Mouse (Mus musculus): ENCODE data around the gene Ovca2. TPM values are rescaled to one million over a fixed set of nuclear protein-coding genes. Genes with fewer than 3 reads are reported as not detected.
"Not testable (repeated sequence)": the region's sequence is repeated elsewhere in the genome, so short reads cannot be mapped to it uniquely, and the experiment has no call there.

Gene Ovca2
- polyA plus RNA-seq, 1 experiment from 2014 or later, result 14.4 TPM

DNA sequence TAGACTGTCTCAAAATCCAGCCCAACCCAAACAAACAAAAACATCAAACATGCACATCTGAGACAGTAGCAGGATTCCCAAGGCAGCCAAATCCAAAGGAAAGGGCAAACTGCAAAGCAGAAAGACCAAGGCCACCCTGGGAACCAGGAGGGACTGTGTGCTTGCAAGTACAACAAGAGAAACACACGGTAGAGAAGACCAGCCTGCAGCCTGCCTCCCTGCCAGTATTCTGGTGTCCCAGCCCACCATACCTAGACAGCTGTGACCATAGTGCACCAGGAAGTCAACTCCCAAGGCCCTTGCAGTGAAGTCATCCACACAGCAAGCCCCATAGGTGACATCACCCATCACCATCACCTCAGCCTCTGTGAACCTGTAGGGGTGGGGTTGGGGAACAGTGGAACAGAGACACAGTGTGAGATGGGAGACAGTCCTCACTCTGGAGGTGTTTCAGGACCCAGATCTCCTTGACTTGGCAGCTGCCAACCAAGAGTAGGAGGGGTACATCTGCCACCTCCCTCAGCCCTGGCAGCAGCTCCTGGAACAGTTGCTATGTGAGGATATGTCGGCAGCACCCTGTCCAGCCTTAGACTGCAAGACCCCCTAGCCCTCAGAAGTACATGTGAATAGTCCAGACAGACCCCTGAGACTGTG is 5.4 kb upstream of the Ovca2 start:
- H3K4me3 ChIP-seq, result no peak overlapping the region
- H3K36me3 ChIP-seq, result peaks cover 23% of the 10 kb centered on the region; the same call in 1 of the 2 replicates
- ATAC-seq (replicated peaks; ENCODE audit: insufficient number of reproducible peaks, insufficient read depth, low FRiP score, low read depth), result no peak
- no peak overlapping the region for H3K4me2 ChIP-seq
- H3K27ac ChIP-seq, result no peak overlapping the region
- H3K4me1 ChIP-seq (replicated peaks), result peaks cover 13% of the 10 kb centered on the region
- no peaks in the 10 kb centered on the region for H3K27me3 ChIP-seq
- H3K9me3 ChIP-seq (replicated peaks), result no peaks in the 10 kb centered on the region
- WGBS, result 59% methylated on average over 2 of the region's 2 CpGs
- H3K9ac ChIP-seq, result no peak overlapping the region

DNA sequence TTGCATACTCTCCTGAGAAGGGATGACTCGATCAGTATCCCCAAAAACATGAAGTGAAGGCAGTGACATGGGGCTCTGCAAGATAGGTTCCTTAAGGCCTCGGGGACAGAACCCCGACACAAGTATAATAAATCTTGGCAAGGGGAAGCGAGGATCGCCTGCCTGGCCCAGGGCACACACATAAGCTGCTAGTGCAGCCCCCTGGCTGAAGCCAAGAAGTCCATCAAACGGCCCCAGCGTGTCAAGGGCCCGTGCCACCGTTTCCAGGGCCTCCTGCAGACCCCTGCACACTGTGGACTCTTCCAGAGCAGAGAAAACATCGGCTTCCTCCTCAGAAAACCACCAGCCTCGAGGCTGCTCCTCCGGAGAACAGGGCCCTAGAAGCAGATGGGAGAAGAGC is 624 bp downstream of the Ovca2 start:
- H3K4me1 ChIP-seq (replicated peaks), result peaks cover 33% of the 10 kb centered on the region
- H3K9me3 ChIP-seq (replicated peaks), result no peaks in the 10 kb centered on the region
- H3K27me3 ChIP-seq, result peaks cover 6% of the 10 kb centered on the region
- H3K4me3 ChIP-seq, result peak overlapping the region; percentile 81
- H3K27ac ChIP-seq, result peak overlapping the region; percentile 77
- H3K4me2 ChIP-seq, result peak overlapping the region; percentile 70
- no peak for ATAC-seq (replicated peaks; ENCODE audit: insufficient number of reproducible peaks, insufficient read depth, low FRiP score, low read depth)
- peaks cover 24% of the 10 kb centered on the region; the same call in 1 of the 2 replicates for H3K36me3 ChIP-seq
- H3K9ac ChIP-seq, result peak overlapping the region; percentile 80
- WGBS, result 39% methylated on average over 12 of the region's 12 CpGs

DNA sequence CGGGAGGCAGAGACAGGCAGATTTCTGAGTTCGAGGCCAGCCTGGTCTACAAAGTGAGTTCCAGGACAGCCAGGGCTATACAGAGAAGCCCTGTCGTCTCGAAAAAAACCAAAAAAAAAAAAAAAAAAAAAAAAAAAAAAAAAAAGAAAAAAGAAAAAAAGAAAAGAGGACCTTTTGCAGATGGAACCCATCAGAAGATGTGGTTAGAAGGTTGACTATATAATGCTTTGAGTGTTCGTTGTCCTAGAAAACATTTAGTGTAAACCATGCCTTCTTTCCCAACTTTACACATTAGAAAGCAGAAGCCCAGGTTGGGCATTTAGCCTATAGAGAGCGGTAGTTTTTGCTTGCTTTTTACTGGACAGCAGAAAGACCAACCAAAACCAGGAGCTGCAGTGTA is 4.1 kb downstream of the Ovca2 start:
- H3K4me2 ChIP-seq; ATAC-seq (replicated peaks; ENCODE audit: insufficient number of reproducible peaks, insufficient read depth, low FRiP score, low read depth): not testable (repeated sequence)
- H3K4me1 ChIP-seq (replicated peaks), result peaks cover 62% of the 10 kb centered on the region

DNA sequence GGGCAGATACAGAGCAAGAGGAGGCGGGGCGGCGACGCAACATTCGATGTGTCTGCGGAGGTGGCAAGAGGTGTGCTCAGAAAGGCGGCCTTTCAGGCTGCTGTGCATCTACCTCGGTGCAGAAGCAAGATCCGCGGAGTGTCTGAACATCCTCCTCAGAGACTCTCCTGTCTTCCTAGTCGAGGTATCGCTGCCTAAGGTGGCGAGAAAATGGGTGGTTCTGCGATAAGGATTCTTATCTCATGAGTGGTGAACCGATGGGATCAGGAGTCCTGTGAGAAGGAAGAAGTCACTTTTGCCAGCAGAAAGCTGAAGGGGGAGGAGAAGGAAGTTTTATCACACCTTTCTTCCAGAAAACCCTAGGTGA is 4.9 kb downstream of the Ovca2 start:
- no peak overlapping the region for H3K9ac ChIP-seq
- peaks cover 46% of the 10 kb centered on the region for H3K27me3 ChIP-seq
- WGBS, result 1% methylated on average over 15 of the region's 15 CpGs

More for the DNA sequence above, 4.1 kb downstream of the Ovca2 start:
- H3K36me3 ChIP-seq; H3K27ac ChIP-seq; H3K9me3 ChIP-seq (replicated peaks); H3K4me3 ChIP-seq; H3K9ac ChIP-seq: not testable (repeated sequence)
- peaks cover 39% of the 10 kb centered on the region for H3K27me3 ChIP-seq
- 76% methylated on average over 6 of the region's 6 CpGs for WGBS

DNA sequence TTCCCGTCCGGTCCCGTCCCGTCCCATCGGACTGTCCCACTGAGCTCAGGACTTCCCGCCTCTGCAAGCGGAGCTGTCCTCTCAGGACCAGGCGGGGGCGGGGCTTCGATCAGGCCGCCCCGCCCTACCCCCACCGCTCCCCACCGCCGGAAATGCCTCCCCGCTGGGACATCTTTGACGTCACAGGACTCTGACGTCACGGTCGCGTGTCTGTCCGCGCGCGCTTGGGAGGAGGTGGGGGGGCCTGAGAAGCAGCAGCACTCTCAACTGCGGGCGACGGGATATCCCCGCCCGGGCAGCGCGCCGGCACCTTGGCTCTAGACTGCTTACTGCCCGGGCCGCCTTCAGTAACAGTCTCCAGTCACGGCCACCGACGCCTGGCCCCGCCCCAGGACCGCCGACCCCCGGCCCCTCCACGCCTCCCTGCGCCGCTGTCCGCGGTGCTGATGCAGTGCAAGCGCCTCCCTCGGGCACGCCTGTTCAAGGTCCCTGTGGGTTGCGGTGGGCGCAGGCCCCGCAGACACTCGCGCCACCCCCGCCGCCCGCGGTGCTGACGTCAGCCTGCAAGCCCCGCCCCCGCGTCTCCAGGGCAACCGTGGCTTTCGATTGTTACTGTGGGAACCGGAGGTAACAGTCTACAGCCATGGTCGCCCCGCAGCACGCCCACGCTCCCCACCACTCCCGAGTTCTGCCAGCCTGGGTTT is 5.4 kb downstream of the Ovca2 start:
- ATAC-seq (replicated peaks; ENCODE audit: insufficient number of reproducible peaks, insufficient read depth, low FRiP score, low read depth), result peak; percentile 58
- Histone ChIP-seq H3K4me1 (replicated peaks) (peaks cover 63% of the 10 kb centered on the region), H3K9ac (peak overlapping the region; percentile 22; the same call in 1 of the 2 replicates), H3K27me3 (peaks cover 51% of the 10 kb centered on the region), H3K9me3 (replicated peaks) (no peaks in the 10 kb centered on the region), H3K4me2 (peak overlapping the region; percentile 96), H3K27ac (no peak overlapping the region), H3K4me3 (peak overlapping the region; percentile 71), H3K36me3 (peaks cover 9% of the 10 kb centered on the region; the same call in 1 of the 2 replicates)
- under 1% methylated on average over 71 of the region's 71 CpGs for WGBS

More for the DNA sequence above, 4.9 kb downstream of the Ovca2 start:
- no peaks in the 10 kb centered on the region for H3K9me3 ChIP-seq (replicated peaks)
- ATAC-seq (replicated peaks; ENCODE audit: insufficient number of reproducible peaks, insufficient read depth, low FRiP score, low read depth), result no peak
- no peak overlapping the region for H3K27ac ChIP-seq
- H3K4me3 ChIP-seq, result peak overlapping the region; percentile 71
- peak overlapping the region; percentile 96 for H3K4me2 ChIP-seq
- H3K36me3 ChIP-seq, result peaks cover 9% of the 10 kb centered on the region; the same call in 1 of the 2 replicates
- peaks cover 61% of the 10 kb centered on the region for H3K4me1 ChIP-seq (replicated peaks)

DNA sequence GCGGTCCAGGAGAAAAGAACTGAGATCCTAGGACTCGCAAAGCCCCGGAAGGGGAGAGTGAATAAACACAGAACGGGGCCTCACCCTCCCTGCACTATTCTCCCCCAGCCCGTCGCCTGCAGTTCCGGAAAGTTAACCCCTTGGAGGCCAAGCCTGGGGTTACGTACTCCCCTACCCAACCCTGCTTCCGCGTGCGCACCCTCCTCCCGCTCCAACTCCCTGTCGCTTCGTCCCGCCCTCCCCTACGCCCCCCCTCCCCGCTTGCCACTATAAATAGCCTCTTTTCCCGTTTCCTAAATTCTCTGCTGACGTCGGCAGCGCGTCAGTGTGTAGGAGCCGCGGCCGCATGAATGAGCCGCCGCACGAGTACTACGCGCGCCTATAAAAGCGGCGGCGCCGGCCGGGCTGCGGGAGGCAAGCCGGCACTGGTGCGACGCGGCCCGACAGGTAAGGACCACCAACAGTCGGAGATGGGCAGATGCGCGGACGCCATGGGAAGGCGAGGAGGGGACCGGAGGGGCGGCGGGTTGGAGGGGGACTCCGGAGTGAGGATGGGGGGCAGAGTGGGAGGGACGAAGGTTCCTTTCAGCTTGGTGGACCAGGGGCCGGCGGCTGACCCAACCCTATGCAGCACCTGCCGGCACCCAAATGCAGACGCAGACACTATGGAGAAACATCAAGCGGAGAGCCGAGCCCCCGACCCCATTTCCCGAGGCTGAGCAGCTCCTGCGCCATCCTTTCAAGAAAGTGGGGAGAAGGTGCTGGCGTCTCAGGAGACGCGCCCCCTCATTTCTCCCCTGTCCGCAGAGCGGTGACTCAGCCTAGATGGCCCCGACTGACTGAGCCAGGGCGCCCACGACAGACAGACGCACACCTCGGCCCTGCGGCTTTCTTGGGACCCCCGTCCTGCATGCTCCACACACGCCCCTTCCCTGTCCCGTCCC is 6.2 kb downstream of the Ovca2 start:
- no peaks in the 10 kb centered on the region for H3K9me3 ChIP-seq (replicated peaks)
- peaks cover 7% of the 10 kb centered on the region; the same call in 1 of the 2 replicates for H3K36me3 ChIP-seq
- no peak overlapping the region; the same call in 1 of the 2 replicates for H3K9ac ChIP-seq
- peaks cover 59% of the 10 kb centered on the region for H3K27me3 ChIP-seq
- no peak overlapping the region for H3K27ac ChIP-seq
- H3K4me3 ChIP-seq, result peak overlapping the region; percentile 71
- peaks cover 63% of the 10 kb centered on the region for H3K4me1 ChIP-seq (replicated peaks)
- no peak for ATAC-seq (replicated peaks; ENCODE audit: insufficient number of reproducible peaks, insufficient read depth, low FRiP score, low read depth)
- WGBS, result under 1% methylated on average over 73 of the region's 75 CpGs
- H3K4me2 ChIP-seq, result peak overlapping the region; percentile 96

DNA sequence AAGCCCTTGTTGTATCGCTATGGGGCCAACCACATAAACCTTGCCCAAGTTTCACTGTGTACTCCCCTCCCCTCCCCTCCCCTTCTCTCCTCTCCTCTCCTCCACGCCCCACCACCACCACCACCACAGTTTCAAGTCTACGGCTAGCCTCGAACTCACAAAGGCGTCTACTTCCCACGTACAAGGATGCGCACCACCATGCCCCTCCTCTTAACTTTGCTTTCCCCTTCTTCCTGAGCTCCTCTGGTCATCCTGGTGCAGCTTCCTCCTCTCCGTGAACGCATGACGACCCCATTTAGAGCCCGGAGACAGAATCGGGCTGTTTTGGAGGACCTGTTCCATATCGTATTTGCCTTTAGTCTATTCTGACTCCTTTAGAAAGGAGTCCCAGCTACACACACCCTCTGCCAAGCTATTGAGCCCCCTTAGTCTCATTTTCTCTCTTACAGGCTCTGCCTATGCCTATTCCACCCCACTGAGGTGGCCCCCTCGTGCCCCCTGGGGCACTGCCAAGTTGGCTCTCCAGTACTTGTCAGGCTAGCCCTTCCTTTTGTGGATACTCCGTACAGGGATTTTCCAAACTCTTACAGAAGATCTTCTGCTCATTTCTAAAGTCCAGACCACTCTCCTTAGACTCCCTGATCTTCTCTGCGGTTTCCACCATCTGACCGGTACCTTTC is 7.3 kb downstream of the Ovca2 start:
- Histone ChIP-seq H3K4me2 (peak overlapping the region; percentile 96), H3K27ac (no peak overlapping the region), H3K4me1 (replicated peaks) (peaks cover 74% of the 10 kb centered on the region), H3K36me3 (no peaks in the 10 kb centered on the region), H3K9me3 (replicated peaks) (no peaks in the 10 kb centered on the region), H3K27me3 (peaks cover 68% of the 10 kb centered on the region), H3K4me3 (peak overlapping the region; percentile 71), H3K9ac (no peak overlapping the region)
- no peak for ATAC-seq (replicated peaks; ENCODE audit: insufficient number of reproducible peaks, insufficient read depth, low FRiP score, low read depth)
- 10% methylated on average over 17 of the region's 17 CpGs for WGBS

DNA sequence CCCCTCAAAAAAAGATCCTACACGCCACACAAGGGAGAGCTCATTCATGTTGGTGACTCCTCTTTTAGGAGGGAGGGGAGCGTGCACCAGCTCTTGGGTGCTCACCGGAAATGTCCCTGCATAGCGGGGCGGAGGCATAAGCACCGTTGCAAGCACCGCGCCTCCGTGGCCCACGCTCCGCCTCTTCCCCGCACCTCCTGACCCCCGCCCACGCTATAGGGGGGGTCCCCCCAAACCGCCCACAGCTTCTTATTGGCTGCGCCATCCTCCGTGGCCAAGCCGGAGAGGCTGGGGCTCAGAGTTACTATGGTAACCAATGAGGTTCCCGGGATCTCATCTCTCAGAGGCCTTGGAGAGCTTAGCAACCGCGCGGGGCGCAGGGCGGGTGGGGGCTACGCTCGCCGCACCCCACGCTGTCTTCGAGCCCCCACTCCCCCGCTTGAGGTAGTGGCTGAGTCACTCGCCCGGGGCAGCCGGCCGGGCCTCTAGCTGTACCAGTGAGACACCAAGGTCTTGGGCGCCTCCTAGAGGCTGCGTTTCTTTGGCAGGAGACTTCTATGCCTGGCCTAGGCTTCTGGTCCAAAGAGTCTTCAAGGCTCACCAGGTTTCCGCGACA is 8.4 kb downstream of the Ovca2 start:
- Histone ChIP-seq H3K27ac (no peak overlapping the region), H3K4me2 (peak overlapping the region; percentile 99), H3K4me1 (replicated peaks) (peaks cover 85% of the 10 kb centered on the region), H3K36me3 (no peaks in the 10 kb centered on the region), H3K9ac (peak overlapping the region; percentile 18; the same call in 1 of the 2 replicates), H3K4me3 (peak overlapping the region; percentile 79), H3K9me3 (replicated peaks) (no peaks in the 10 kb centered on the region), H3K27me3 (peaks cover 79% of the 10 kb centered on the region)
- WGBS, result under 1% methylated on average over 38 of the region's 38 CpGs
- ATAC-seq (replicated peaks; ENCODE audit: insufficient number of reproducible peaks, insufficient read depth, low FRiP score, low read depth), result peak; percentile 7; the same call in 1 of the 2 replicates

DNA sequence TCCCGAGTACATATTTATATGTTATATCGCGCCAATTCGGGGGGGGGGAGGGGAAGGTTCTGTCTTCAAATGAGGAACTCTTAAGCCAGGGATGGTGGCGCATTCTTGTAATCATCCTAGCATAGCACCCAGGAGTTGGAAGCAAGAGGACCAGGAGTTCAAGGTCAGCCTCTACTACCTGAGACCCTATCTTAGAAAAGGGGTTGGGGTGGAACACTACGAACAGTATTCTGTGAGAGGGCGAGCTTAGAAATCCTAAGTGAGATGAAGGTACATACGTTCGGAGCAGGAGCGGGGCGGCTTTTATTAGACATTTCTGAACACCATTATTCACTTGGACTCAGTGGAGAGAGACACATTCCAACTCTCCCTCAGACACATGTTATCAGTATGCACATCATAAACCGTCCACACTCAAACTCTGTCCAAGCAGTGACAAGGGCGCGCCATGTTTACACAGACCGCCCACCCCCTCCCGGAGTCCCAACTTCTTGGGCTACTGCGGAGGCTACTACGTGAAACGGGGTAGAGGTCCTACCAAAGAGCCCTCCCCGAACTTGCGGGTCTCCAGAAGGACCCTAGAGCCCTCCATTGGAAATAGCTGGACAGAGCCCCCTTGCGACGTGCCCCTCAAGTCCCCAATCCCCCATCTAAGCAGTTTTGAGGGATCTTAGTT is 9.1 kb downstream of the Ovca2 start, which contains the start of gene Hic1:
TSS of gene Hic1 (minus strand) at position 115 of the 676 bp plus-strand sequence.
- Histone ChIP-seq H3K9ac (peak within 1 kb of the TSS; percentile 76), H3K4me2 (peak within 1 kb of the TSS; percentile 99), H3K4me1 (replicated peaks) (peaks cover 92% of the 10 kb centered on the region), H3K27me3 (peaks cover 86% of the 10 kb centered on the region), H3K27ac (peak within 1 kb of the TSS; percentile 89), H3K4me3 (peak within 1 kb of the TSS; percentile 79), H3K36me3 (0 out of 2 replicates have a peak, but pooled peaks cover under 1% of the 10 kb centered on the region), H3K9me3 (replicated peaks) (no peaks in the 10 kb centered on the region)
- ATAC-seq (replicated peaks; ENCODE audit: insufficient number of reproducible peaks, insufficient read depth, low FRiP score, low read depth), result no peak
- WGBS, result 4% methylated on average over 23 of the region's 23 CpGs

Data from heart, embryonic 15.5 days (tissue).